Mouse (Mus musculus): ENCODE results near the gene Il1rap.

GRCm38 (mm10) chr16:26597307-26597706 is 15.8 kb downstream of the Il1rap start:
- TF ChIP-seq CTCF (IDR thresholded peaks at IDR 0.05; ENCODE audit: low read depth) (no peak), EP300 (IDR thresholded peaks at IDR 0.05; ENCODE audit: low read depth) (no peak)

Data from liver, embryonic 14.5 days (tissue).